Mouse (Mus musculus) ES-Bruce4 (cell line): ENCODE results near the gene Ccdc93.

Experiments
- CTCF ChIP-seq: IDR thresholded peaks from one replicate; pipeline ENCODE4 v1.8.1; 2011; ENCODE audit warnings: low read depth, low read length
- EP300 ChIP-seq: IDR thresholded peaks from 2 replicates; pipeline ENCODE4 v1.6.1; 2011; ENCODE audit warnings: low read depth, low read length; ENCODE audit not compliant: insufficient read depth
- POLR2A ChIP-seq: IDR thresholded peaks from one replicate; pipeline ENCODE4 v1.8.1; 2011; ENCODE audit warnings: low read length; ENCODE audit not compliant: insufficient read depth

DNA sequence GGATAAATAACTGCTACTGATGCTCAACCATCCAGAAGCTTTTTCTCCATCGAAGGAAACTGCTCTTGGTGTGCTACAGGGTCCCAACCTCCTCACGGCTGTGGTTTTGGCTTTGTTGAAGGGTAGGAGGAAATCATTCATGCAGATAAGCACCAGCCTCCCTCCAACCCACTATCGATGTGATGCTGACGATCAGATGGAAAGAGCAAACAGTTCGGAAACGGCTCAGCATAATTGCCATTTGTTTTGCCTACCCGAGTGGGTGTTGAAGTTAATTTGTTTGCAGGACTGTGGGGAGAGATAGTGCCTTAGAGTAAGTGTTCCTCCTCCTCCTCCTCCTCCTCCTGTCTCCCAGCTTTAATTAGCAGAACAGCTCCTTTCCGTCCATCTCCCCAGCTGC lies 109.5 kb downstream of the Ccdc93 start:
- TF ChIP-seq CTCF (no peak), POLR2A (no peak), EP300 (no peak)
